Mouse (Mus musculus) heart, embryonic 14.5 days (tissue): ENCODE measurements around the gene Rad9a. TPM values are rescaled to one million over a fixed set of nuclear protein-coding genes. Genes with fewer than 3 reads are reported as not detected.

Experiments
- ATAC-seq: fragments of 200-750 bp; cut with Nextera tagmentation; 2 replicates; pipeline ENCODE4 v1.8.0; 2017; ENCODE audit warnings: low read depth, moderate TSS enrichment; ENCODE audit not compliant: insufficient number of reproducible peaks, insufficient read depth, low FRiP score
- H3K27ac ChIP-seq, 2 experiments: fragments of 200-500 bp in 1 of 2; fragments of 300-500 bp in 1 of 2; sonication (generic) in 1 of 2; replicated peaks in 1 of 2; 2 replicates each; pipeline ENCODE4 v1.5.1; 2012 to 2014; ENCODE audit warnings: low read depth in 2 of 2, low read length in 2 of 2, control low read depth in 1 of 2, mild to moderate bottlenecking in 1 of 2, mixed read lengths in 1 of 2; ENCODE audit not compliant: control insufficient read depth in 1 of 2, insufficient read depth in 1 of 2
- H3K27me3 ChIP-seq: fragments of 300-500 bp; sonication (generic); 2 replicates; pipeline ENCODE4 v1.6.1; 2014; ENCODE audit warnings: mild to moderate bottlenecking, low read length, control low read depth; ENCODE audit not compliant: control insufficient read depth, insufficient read depth
- H3K36me3 ChIP-seq: fragments of 300-500 bp; sonication (generic); 2 replicates; pipeline ENCODE4 v1.6.1; 2014; ENCODE audit warnings: mild to moderate bottlenecking, control low read depth, low read length, mixed read lengths; ENCODE audit not compliant: control insufficient read depth, insufficient read depth
- H3K4me1 ChIP-seq, 2 experiments: fragments of 200-500 bp in 1 of 2; fragments of 300-500 bp in 1 of 2; sonication (generic) in 1 of 2; 2 replicates each; pipeline ENCODE4 v1.6.1; 2012 to 2014; ENCODE audit warnings: low read length in 2 of 2, control low read depth in 1 of 2, mixed read lengths in 1 of 2; ENCODE audit not compliant: control insufficient read depth in 2 of 2, insufficient read depth in 2 of 2
- H3K4me2 ChIP-seq: fragments of 300-500 bp; sonication (generic); 2 replicates; pipeline ENCODE4 v1.6.1; 2014; ENCODE audit warnings: mild to moderate bottlenecking, low read length
- H3K4me3 ChIP-seq, 2 experiments: fragments of 200-500 bp in 1 of 2; fragments of 300-500 bp in 1 of 2; sonication (generic) in 1 of 2; 2 replicates each; pipeline ENCODE4 v1.5.1; 2012 to 2014; ENCODE audit warnings: low read length in 2 of 2, mild to moderate bottlenecking in 2 of 2, control low read depth in 1 of 2, low read depth in 1 of 2, moderate library complexity in 1 of 2; ENCODE audit not compliant: control insufficient read depth in 1 of 2, insufficient read depth in 1 of 2
- H3K9ac ChIP-seq: fragments of 300-500 bp; sonication (generic); 2 replicates; pipeline ENCODE4 v1.6.1; 2014; ENCODE audit warnings: mild to moderate bottlenecking, low read length
- H3K9me3 ChIP-seq: fragments of 300-500 bp; sonication (generic); 2 replicates; pipeline ENCODE4 v1.6.1; 2016; ENCODE audit warnings: low read length, control low read depth; ENCODE audit not compliant: control insufficient read depth
- WGBS: fragments of 180-500 bp; shearing (Covaris S2); extraction: QIAGEN DNeasy Blood & Tissue Kit; methylation state at CpG from one replicate; pipeline ENCODE4 v1.1.7; 2014; 5-methylcytosine and 5-hydroxymethylcytosine counted together
- polyA plus RNA-seq: library from polyadenylated mRNA; unstranded; fragments of >200 nt; fragmentation: Nextera tagmentation; extraction: Ambion mirVana; gene quantifications from 2 replicates; pipeline ENCODE4 v1.2.1, GENCODE M21; 2014

Gene Rad9a
- polyA plus RNA-seq, 1 experiment from 2014 or later: 18.5 TPM

DNA sequence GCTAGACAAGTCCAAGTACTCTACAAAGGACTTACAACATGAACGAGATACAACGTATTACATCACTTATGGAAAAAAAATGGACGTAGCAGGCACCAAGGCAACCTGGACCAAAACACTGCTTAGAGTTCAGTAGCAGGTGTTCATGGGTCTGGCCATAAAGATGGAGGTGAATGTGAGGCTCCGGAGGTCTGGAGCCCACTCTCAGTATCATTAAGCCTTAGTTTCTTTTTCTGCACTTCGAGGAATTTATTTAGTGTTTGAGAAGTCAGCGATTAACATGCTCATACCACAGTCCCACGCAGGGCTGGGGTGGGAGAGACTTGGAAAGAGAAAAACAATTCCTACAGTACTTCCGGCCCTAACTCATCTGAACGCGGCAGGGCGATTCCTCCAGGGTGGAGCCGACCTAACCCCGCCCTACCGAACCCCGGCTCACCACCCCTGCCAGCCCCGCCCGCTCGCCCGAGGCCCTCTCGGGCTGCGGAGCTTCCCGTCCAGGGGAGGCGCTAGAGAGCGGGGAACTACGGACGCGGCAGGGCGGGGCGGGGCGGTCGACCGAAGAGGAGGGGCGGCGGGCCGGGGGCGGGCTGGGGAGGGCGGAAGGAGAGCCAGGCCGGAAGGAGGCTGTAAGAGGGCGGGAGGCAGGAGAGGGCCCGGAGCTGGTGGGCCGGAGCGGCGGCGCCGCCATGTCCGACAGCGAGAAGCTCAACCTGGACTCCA, 9.8 kb downstream of the Rad9a start, which contains the start of gene Ppp1ca:
Gene Ppp1ca (plus strand): TSS at position 538 of the 723 bp plus-strand sequence.
- H3K9ac ChIP-seq: peak within 1 kb of the TSS; percentile 93
- 5% methylated on average over 40 of the region's 47 CpGs for WGBS
- peaks cover 38% of the 10 kb centered on the region for H3K36me3 ChIP-seq
- H3K4me1 ChIP-seq: peaks cover 25 to 40% of the 10 kb centered on the region in 2 experiments
- peak within 1 kb of the TSS; percentile 68 to 71 for H3K4me3 ChIP-seq
- H3K27ac ChIP-seq: peak within 1 kb of the TSS; percentile 78 to 89
- no peaks in the 10 kb centered on the region for H3K27me3 ChIP-seq
- H3K9me3 ChIP-seq: no peaks in the 10 kb centered on the region
- ATAC-seq: peak; percentile 88
- H3K4me2 ChIP-seq: peak within 1 kb of the TSS; percentile 94

DNA sequence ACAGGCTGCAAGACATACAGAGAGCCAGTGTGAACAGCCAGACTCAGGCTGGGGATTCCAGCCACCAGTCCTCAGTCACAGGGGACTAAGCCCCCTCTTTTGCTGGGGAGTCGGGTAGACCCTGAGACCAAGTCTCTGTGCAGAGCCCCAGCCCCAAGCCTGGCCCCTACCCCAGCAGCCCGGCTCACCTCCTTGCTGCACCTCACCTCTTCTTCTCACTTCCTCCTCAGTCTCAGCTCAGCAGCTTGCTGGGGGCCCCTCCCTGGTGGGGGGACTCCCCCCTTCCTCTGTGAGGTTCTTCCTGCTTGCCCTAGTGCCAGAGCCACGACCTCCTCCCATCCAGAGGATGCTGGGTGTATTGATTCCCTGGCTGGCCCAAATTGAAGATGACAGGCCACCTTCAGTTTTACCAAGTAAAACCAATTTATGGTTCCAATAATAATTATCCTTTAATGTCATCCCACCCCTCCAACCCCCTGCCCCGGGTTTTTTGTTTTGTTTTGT, 10.6 kb downstream of the Rad9a start, which contains the start of gene Tbc1d10c:
Gene Tbc1d10c (minus strand): TSS at position 454 of the 504 bp plus-strand sequence.
- no peaks in the 10 kb centered on the region for H3K27me3 ChIP-seq
- 50% methylated on average over 4 of the region's 4 CpGs for WGBS
- no peaks in the 10 kb centered on the region for H3K9me3 ChIP-seq
- ATAC-seq: no peak
- peak within 1 kb of the TSS; percentile 68 to 71 for H3K4me3 ChIP-seq
- peak within 1 kb of the TSS; percentile 93 for H3K9ac ChIP-seq
- H3K27ac ChIP-seq: peak within 1 kb of the TSS; percentile 78 to 89
- peaks cover 26 to 37% of the 10 kb centered on the region in 2 experiments for H3K4me1 ChIP-seq
- H3K36me3 ChIP-seq: peaks cover 30% of the 10 kb centered on the region
- H3K4me2 ChIP-seq: peak within 1 kb of the TSS; percentile 94

DNA sequence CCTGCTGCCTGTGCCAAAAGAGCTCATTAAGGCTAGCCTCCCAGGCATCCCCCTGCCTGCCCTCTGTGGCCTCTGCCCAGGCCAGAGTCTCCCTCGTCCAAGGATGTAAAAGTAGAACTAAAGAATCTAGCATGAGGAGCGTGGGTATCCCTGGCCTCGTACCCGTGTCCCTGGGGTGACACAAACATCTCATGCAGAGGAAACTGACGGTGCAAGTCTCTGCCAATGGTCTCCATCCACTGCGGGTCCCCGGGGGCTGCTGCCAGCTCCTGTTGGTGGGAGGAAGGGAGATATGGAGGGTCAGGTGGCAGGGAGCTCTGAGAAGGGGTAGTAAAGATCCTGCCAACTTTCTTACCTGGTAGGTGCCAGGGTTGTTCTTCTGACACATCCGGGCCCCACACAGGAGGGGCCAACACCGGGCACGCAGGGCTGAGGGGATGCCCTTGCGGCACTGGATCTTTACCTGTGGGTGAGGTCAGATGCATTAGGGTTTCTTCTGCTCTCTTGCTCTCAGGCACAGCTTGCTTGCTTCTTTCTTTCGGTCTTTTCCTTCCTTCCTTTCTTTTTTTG, 12.3 kb downstream of the Rad9a start:
- H3K4me2 ChIP-seq: no peak overlapping the region
- H3K36me3 ChIP-seq: peaks cover 13% of the 10 kb centered on the region
- no peak overlapping the region for H3K27ac ChIP-seq
- no peak overlapping the region for H3K4me3 ChIP-seq
- no peaks in the 10 kb centered on the region for H3K27me3 ChIP-seq
- ATAC-seq: no peak
- WGBS: 80% methylated on average over 12 of the region's 12 CpGs
- H3K9ac ChIP-seq: no peak overlapping the region
- no peaks in the 10 kb centered on the region for H3K9me3 ChIP-seq
- peaks cover 38 to 48% of the 10 kb centered on the region in 2 experiments for H3K4me1 ChIP-seq

DNA sequence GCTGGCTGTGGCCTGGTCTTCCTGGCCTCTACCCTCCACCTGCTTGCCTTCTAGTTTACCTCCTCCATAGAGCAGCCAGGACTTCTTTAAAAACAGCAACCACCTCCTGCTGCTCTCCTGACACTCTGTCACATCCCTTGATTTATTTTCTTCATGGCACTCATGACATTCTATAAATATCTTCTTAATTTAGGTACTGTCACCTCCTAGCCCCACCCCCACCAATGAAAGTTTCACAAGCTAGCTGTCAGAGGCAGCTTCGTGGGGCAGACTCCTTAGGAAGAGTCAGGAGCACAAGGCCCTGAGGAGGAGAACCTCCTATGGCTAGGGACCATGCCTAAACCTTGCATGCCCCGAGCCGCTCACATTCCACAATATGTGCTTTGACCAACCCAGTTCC, 14.2 kb downstream of the Rad9a start:
- H3K9ac ChIP-seq: no peak overlapping the region; the same call in 1 of the 2 replicates
- no peak overlapping the region for H3K4me2 ChIP-seq
- no peak overlapping the region for H3K4me3 ChIP-seq
- no peaks in the 10 kb centered on the region for H3K36me3 ChIP-seq
- peaks cover 29 to 37% of the 10 kb centered on the region in 2 experiments for H3K4me1 ChIP-seq
- 0 out of 4 replicates have a peak overlapping the region, but pooled peaks of 1 of the 2 experiments have one; percentile 19 for H3K27ac ChIP-seq
- WGBS: 55% methylated on average over 3 of the region's 3 CpGs
- H3K9me3 ChIP-seq: no peaks in the 10 kb centered on the region
- no peak for ATAC-seq
- H3K27me3 ChIP-seq: no peaks in the 10 kb centered on the region

DNA sequence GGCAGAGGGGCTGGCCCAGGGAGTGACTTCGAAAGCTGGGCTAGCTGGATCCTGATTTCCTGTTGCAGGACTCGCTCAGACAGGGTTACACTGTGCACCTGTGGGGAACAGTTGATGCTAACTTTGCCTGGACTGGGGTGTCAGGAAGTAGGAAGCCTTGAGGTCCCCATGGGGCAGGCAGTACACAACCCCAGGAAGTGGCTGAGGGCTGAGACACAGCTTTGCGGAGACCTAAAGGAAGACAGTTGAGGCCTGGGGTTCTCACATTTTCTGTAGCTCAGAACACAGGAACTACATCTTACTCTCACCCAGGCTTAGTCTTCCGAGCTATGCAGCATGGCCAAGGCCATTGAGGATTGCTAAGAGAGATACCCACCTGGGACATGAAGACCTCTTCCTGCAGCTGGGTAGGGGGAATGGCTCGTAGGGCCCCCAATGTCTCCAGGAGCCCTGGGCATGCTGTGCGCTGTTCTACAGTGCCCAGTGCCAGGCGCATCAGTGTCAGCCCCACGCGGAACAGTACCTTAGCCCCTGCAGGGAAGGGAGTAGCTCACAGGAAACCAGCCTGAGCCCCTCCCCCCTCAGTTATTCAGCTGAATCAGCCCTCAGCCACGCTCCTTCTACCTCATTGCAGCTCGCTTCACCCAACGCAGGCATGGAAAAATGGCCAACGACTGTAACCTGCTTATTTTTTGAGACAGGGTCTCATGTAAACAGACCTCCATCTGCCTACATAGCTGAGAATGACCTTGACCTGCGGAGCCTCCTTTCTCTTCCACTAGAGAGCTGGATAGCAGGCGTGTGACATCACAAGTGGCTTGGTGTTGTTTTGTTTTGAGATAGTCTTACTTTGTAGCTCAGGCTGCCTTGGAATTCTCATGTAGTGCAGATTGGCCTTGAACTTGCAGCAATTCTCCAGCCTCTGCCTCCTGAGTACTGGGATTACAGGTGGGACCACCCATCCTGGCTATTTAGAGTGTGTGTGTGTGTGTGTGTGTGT, 16.2 kb downstream of the Rad9a start:
- H3K4me3 ChIP-seq: no peak overlapping the region
- ATAC-seq: no peak
- peak overlapping the region; percentile 2 to 42; a peak in 2 of 4 replicates for H3K27ac ChIP-seq
- 45% methylated on average over 15 of the region's 15 CpGs for WGBS
- H3K4me1 ChIP-seq: peaks cover 24 to 28% of the 10 kb centered on the region in 2 experiments
- H3K4me2 ChIP-seq: peak overlapping the region; percentile 16; the same call in 1 of the 2 replicates
- H3K36me3 ChIP-seq: no peaks in the 10 kb centered on the region
- H3K9ac ChIP-seq: no peak overlapping the region
- H3K9me3 ChIP-seq: no peaks in the 10 kb centered on the region
- no peaks in the 10 kb centered on the region for H3K27me3 ChIP-seq

DNA sequence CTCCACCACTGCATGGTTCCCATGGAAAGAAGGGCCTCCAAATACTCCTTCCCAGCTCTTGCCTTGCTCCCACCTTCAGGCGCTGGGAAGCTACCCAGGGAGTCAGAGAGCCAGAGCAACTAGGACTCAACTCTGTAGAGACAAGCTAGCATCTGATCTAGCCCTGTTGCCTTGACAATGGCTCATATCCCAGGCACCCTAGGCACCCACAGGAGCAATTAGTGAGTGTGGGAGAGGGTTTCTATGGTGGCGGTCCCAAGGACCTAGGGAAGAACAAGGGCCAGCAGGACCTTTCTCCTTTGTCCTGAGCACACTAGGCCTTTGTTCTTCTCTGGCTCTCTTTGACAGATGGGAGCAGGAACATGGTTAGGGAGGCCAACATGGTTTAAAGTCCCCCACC, 17.8 kb downstream of the Rad9a start:
- Histone ChIP-seq H3K36me3 (no peaks in the 10 kb centered on the region), H3K4me1 (peaks cover 24 to 28% of the 10 kb centered on the region in 2 experiments), H3K9ac (no peak overlapping the region), H3K4me3 (no peak overlapping the region), H3K9me3 (no peaks in the 10 kb centered on the region), H3K4me2 (no peak overlapping the region), H3K27me3 (no peaks in the 10 kb centered on the region), H3K27ac (no peak overlapping the region)
- WGBS: 90% methylated on average over 2 of the region's 2 CpGs
- no peak for ATAC-seq

DNA sequence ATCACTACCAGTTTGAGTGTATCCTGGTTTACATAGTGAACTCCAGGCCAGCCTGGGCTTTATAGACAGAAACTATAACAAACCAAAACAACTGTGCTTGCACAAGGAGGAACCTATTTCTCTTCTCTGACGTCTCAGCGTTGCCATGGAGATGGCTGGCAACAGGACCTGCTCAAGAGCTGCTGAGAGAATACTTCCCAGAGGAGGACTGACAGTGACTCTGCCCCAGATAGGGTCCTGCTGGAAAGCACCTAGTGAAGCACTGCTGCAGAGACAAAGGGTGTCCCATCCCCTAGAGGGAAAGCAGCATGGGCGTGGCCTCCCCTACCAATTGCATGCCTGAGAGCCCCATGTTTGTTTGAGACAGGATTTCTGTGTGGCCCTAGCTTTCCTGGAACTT, 19.6 kb downstream of the Rad9a start:
- no peak overlapping the region for H3K27ac ChIP-seq
- no peak overlapping the region for H3K9ac ChIP-seq
- no peaks in the 10 kb centered on the region for H3K9me3 ChIP-seq
- H3K36me3 ChIP-seq: no peaks in the 10 kb centered on the region
- 48% methylated on average over 3 of the region's 3 CpGs for WGBS
- H3K4me3 ChIP-seq: no peak overlapping the region
- no peak for ATAC-seq
- no peaks in the 10 kb centered on the region for H3K27me3 ChIP-seq
- H3K4me2 ChIP-seq: no peak overlapping the region
- peaks cover 15 to 19% of the 10 kb centered on the region in 2 experiments for H3K4me1 ChIP-seq
